Mouse (Mus musculus) forebrain, embryonic 11.5 days (tissue): ENCODE results near the gene Togaram2. TPM values are rescaled to one million over a fixed set of nuclear protein-coding genes. Genes with fewer than 3 reads are reported as not detected.
"Not testable (repeated sequence)": the region's sequence is repeated elsewhere in the genome, so short reads cannot be mapped to it uniquely, and the experiment has no call there.

Experiments used
- ATAC-seq: fragments of 200-750 bp; cut with Nextera tagmentation; replicated peaks from 2 replicates; pipeline ENCODE4 v1.8.0; 2017; ENCODE audit warnings: moderate TSS enrichment; ENCODE audit not compliant: low FRiP score
- DNase-seq: peaks from one replicate; pipeline ENCODE4 v3.0.0-alpha.2; 2017; ENCODE audit warnings: low spot score
- H3K27ac ChIP-seq: fragments of 300-500 bp; sonication (generic); 2 replicates; pipeline ENCODE4 v1.5.1; 2014; ENCODE audit warnings: low read depth, low read length
- H3K27me3 ChIP-seq: fragments of 300-500 bp; sonication (generic); 2 replicates; pipeline ENCODE4 v1.6.1; 2014; ENCODE audit warnings: mild to moderate bottlenecking, low read length, mixed read lengths; ENCODE audit not compliant: control insufficient read depth, insufficient read depth
- H3K36me3 ChIP-seq: fragments of 300-500 bp; sonication (generic); 2 replicates; pipeline ENCODE4 v1.6.1; 2014; ENCODE audit warnings: mild to moderate bottlenecking, low read length, moderate library complexity, mixed read lengths; ENCODE audit not compliant: control insufficient read depth, insufficient read depth
- H3K4me1 ChIP-seq: fragments of 300-500 bp; sonication (generic); replicated peaks from 2 replicates; pipeline ENCODE4 v1.6.1; 2014; ENCODE audit warnings: low read length, mixed read lengths; ENCODE audit not compliant: control insufficient read depth, insufficient read depth
- H3K4me2 ChIP-seq: fragments of 300-500 bp; sonication (generic); 2 replicates; pipeline ENCODE4 v1.6.1; 2014; ENCODE audit warnings: low read depth, mild to moderate bottlenecking, low read length, moderate library complexity, mixed read lengths; ENCODE audit not compliant: severe bottlenecking
- H3K4me3 ChIP-seq: fragments of 300-500 bp; sonication (generic); 2 replicates; pipeline ENCODE4 v1.5.1; 2014; ENCODE audit warnings: low read depth, low read length
- H3K9ac ChIP-seq: fragments of 300-500 bp; sonication (generic); 2 replicates; pipeline ENCODE4 v1.6.1; 2014; ENCODE audit warnings: low read length
- H3K9me3 ChIP-seq: fragments of 300-500 bp; sonication (generic); 2 replicates; pipeline ENCODE4 v1.6.1; 2016; ENCODE audit warnings: low read length, mixed read lengths; ENCODE audit not compliant: control insufficient read depth
- WGBS: fragments of 180-500 bp; shearing (Covaris S2); extraction: QIAGEN DNeasy Blood & Tissue Kit; methylation state at CpG from one replicate; pipeline ENCODE4 v1.1.7; 2014; 5-methylcytosine and 5-hydroxymethylcytosine counted together
- polyA plus RNA-seq: library from polyadenylated mRNA; unstranded; fragments of >200 nt; fragmentation: Nextera tagmentation; extraction: Ambion mirVana; gene quantifications from 2 replicates; pipeline ENCODE4 v1.2.1, GENCODE M21; 2014

Gene Togaram2
- polyA plus RNA-seq, 1 experiment from 2014 or later: 0.05 TPM

- Histone ChIP-seq H3K4me2 (no peak overlapping the region), H3K27me3 (no peaks in the 10 kb centered on the region), H3K4me1 (no peaks in the 10 kb centered on the region), H3K4me3 (no peak overlapping the region), H3K9ac (no peak overlapping the region), H3K27ac (no peak overlapping the region), H3K9me3 (no peaks in the 10 kb centered on the region), H3K36me3 (no peaks in the 10 kb centered on the region)
- WGBS: 79% methylated on average over 7 of the region's 7 CpGs
- ATAC-seq (no peak), DNase-seq (no peak)
Observed at GRCm38 (mm10) chr17:71760536-71760935, 87.5 kb downstream of the Togaram2 start.

- not testable (repeated sequence) for H3K4me2 ChIP-seq, H3K9ac ChIP-seq, H3K4me3 ChIP-seq, DNase-seq, H3K9me3 ChIP-seq, H3K27me3 ChIP-seq, ATAC-seq, H3K36me3 ChIP-seq, H3K27ac ChIP-seq, H3K4me1 ChIP-seq
- WGBS: 73% methylated on average over 1 of the region's 1 CpGs
Observed at GRCm38 (mm10) chr17:71768173-71768572, 95.1 kb downstream of the Togaram2 start, which contains the start of gene Clip4. TSS of gene Clip4 (plus strand) at chr17:71768473.

- Histone ChIP-seq H3K9me3 (no peaks in the 10 kb centered on the region), H3K9ac (no peak overlapping the region), H3K27ac (peak overlapping the region; percentile 72; the same call in 1 of the 2 replicates), H3K4me2 (peak overlapping the region; percentile 39; the same call in 1 of the 2 replicates), H3K4me1 (peaks cover 5% of the 10 kb centered on the region; the same call in 1 of the 2 replicates), H3K4me3 (no peak overlapping the region), H3K27me3 (no peaks in the 10 kb centered on the region), H3K36me3 (no peaks in the 10 kb centered on the region)
- peak; percentile 74 for DNase-seq
- peak; percentile 92 for ATAC-seq
- 7% methylated on average over 6 of the region's 6 CpGs for WGBS
Observed at GRCm38 (mm10) chr17:71769564-71769963, 96.5 kb downstream of the Togaram2 start.

GRCm38 (mm10) chr17:71770696-71771095 is 97.6 kb downstream of the Togaram2 start:
- Histone ChIP-seq H3K9ac (no peak overlapping the region), H3K27me3 (no peaks in the 10 kb centered on the region), H3K4me2 (no peak overlapping the region), H3K27ac (no peak overlapping the region), H3K9me3 (no peaks in the 10 kb centered on the region), H3K4me1 (peaks cover 5% of the 10 kb centered on the region; the same call in 1 of the 2 replicates), H3K36me3 (no peaks in the 10 kb centered on the region), H3K4me3 (no peak overlapping the region)
- ATAC-seq (no peak), DNase-seq (no peak)
- 86% methylated on average over 3 of the region's 3 CpGs for WGBS

GRCm38 (mm10) chr17:71774173-71774572 is 101.1 kb downstream of the Togaram2 start:
- Histone ChIP-seq H3K4me2 (no peak overlapping the region), H3K9me3 (no peaks in the 10 kb centered on the region; the same call in 1 of the 2 replicates), H3K4me3 (no peak overlapping the region), H3K4me1 (peaks cover 2% of the 10 kb centered on the region; the same call in 1 of the 2 replicates), H3K36me3 (no peaks in the 10 kb centered on the region), H3K27me3 (no peaks in the 10 kb centered on the region), H3K27ac (no peak overlapping the region), H3K9ac (no peak overlapping the region)
- DNase-seq: no peak
- no peak for ATAC-seq
- WGBS: 80% methylated on average over 4 of the region's 4 CpGs

- 82% methylated on average over 4 of the region's 4 CpGs for WGBS
- Histone ChIP-seq H3K27ac (no peak overlapping the region), H3K27me3 (no peaks in the 10 kb centered on the region), H3K4me1 (no peaks in the 10 kb centered on the region), H3K9ac (no peak overlapping the region), H3K4me2 (no peak overlapping the region), H3K36me3 (no peaks in the 10 kb centered on the region), H3K9me3 (no peaks in the 10 kb centered on the region; the same call in 1 of the 2 replicates), H3K4me3 (no peak overlapping the region)
- DNase-seq: no peak
- ATAC-seq: no peak
Observed at GRCm38 (mm10) chr17:71775279-71775678, 102.2 kb downstream of the Togaram2 start.

GRCm38 (mm10) chr17:71778696-71779095 is 105.6 kb downstream of the Togaram2 start:
- H3K9me3 ChIP-seq: no peaks in the 10 kb centered on the region; the same call in 1 of the 2 replicates
- no peaks in the 10 kb centered on the region for H3K36me3 ChIP-seq
- H3K9ac ChIP-seq: no peak overlapping the region
- no peak overlapping the region for H3K4me2 ChIP-seq
- WGBS: 74% methylated on average over 3 of the region's 3 CpGs
- DNase-seq (no peak), ATAC-seq (no peak)
- no peak overlapping the region for H3K4me3 ChIP-seq
- peaks cover 3% of the 10 kb centered on the region; the same call in 1 of the 2 replicates for H3K4me1 ChIP-seq
- H3K27me3 ChIP-seq: no peaks in the 10 kb centered on the region
- no peak overlapping the region for H3K27ac ChIP-seq

Other genes starting within 250 kb of the Togaram2 start
- gene Gm4707, start 213.3 kb upstream of the Togaram2 start, polyA plus RNA-seq: 4.4 and 6.1 TPM in 2 replicates
- gene Smchd1, start 197.9 kb upstream of the Togaram2 start, polyA plus RNA-seq: 86.4 and 92.9 TPM in 2 replicates
- gene Ndc80, start 146.4 kb upstream of the Togaram2 start, polyA plus RNA-seq: 69.3 and 70.5 TPM in 2 replicates
- gene Spdya, start 121.2 kb upstream of the Togaram2 start, polyA plus RNA-seq: 1.3 and 2.2 TPM in 2 replicates
- 96.1 and 98.1 TPM in 2 replicates for gene Wdr43, start 57.4 kb upstream of the Togaram2 start, polyA plus RNA-seq
- not detected in 2 replicates for gene Pcare, start 79.6 kb downstream of the Togaram2 start, polyA plus RNA-seq
- gene Clip4, start 95.2 kb downstream of the Togaram2 start, polyA plus RNA-seq: 10.1 and 10.2 TPM in 2 replicates